Mouse (Mus musculus) urinary bladder, postnatal 36 days (tissue): Measurements from ENCODE around the gene Prcd.
"Not testable (repeated sequence)": the region's sequence is repeated elsewhere in the genome, so short reads cannot be mapped to it uniquely, and the experiment has no call there.

Source experiments
- DNase-seq, 2 experiments: peaks; one replicate each; pipeline ENCODE4 v3.0.0; 2022; ENCODE audit warnings: low spot score in 2 of 2, mixed read lengths in 1 of 2

Prcd gene

GRCm38 (mm10) chr11:116653234-116653633 lies at the start of gene Prcd:
Gene Prcd, plus strand, starts transcription at chr11:116653534.
- DNase-seq = no peak

- no peak for DNase-seq
Measured at GRCm38 (mm10) chr11:116604097-116604496, 49.2 kb upstream of the Prcd start.

- no peak for DNase-seq
Measured at GRCm38 (mm10) chr11:116607717-116608116, 45.6 kb upstream of the Prcd start.

DNA sequence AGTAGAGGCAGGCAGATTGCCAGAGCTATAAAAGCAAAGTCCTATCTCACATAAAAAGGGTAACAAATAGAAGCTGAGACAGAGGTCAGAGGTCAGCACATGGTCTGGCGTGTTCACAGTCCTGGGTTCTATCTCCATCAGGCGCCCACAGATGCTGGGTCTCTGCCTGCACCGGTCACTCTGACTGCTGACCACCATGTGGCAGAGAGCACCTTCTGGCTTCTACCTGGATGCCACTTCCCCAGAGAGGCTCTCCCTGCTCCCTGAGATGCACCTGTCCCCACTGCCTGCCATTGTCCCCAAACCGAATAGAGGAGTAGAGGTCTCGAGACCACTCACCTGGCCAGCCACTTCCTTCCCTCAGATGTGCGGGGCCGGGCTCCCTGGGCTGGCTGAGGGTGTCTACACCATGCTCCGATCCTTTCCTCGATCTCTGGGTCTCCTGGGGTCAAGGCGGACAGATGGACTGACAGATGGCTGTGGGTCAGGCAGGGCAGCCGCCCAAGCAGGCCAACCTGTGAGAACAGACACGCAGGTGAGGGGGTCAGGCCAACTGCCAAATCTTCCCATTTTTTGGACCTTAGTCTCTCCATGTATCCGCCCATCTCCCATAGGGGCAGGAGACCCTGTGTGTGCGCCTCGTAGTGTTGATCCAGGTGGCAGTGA lies 43.2 kb upstream of the Prcd start:
- no peak for DNase-seq

GRCm38 (mm10) chr11:116611168-116611567 lies 42.2 kb upstream of the Prcd start:
- not testable (repeated sequence) for DNase-seq

DNA sequence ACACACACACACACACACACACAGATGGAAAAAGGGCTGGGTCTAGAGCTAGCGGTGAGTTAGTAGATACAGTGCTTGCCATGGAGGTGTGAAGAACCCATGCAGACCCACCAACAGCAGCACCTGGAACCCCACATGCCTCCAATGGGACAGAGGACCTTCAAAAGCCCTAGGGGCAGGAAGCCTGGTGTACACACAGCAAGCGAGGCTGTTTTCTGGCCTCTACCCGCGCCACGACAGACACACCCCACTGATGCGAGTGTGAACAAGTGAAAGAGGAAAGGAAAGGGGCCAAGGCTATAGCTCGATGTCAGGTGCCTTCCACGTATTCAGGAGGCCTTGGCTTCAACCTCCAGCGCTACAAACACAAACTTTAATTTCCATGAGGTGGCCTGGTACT lies 41.5 kb upstream of the Prcd start:
- no peak for DNase-seq

DNA sequence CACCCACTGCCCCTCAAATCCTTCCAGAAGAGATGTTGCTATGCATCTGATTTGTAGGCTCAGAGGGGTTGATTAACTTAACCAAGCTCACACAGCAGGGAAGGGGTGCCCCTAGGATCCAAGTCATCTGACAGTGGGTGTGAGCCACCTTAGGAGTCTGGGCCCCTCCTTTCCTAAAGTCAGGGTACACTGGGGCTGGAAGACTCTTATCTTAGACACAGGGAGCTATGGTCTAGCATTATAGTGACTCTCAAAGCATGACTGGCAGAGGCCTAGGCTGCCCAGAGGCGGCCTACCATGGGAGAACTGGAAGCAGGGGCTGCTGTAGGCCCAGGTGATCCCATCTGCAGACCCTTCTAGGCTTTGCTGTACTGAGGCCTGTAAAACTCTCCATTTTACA lies 40.8 kb upstream of the Prcd start:
- DNase-seq = no peak

- DNase-seq = no peak
Measured at GRCm38 (mm10) chr11:116613234-116613633, 40.1 kb upstream of the Prcd start.

- DNase-seq = peak in 1 of 2 experiments; percentile 66
Measured at GRCm38 (mm10) chr11:116615735-116616437, 37.4 kb upstream of the Prcd start.

- no peak for DNase-seq
Measured at GRCm38 (mm10) chr11:116616438-116617118, 36.8 kb upstream of the Prcd start.

DNA sequence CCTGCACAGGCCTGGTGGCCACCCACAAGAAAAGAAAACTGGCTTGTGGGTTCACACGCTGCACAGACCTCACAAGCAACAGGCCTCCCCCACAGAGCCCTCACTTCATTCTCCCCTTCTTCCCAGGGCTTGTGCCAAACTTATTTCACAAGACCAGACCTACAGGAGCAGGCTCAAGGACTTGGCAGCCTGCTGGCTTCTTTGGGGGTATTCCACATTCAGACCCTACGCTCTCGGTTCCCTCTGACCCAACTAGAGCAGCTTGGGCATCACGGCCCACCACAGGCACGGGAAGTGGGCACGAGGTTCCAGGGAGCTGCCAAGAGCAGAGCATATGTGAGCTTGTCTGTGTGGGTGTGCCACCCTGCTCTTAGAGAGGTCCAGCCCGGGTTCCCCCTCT lies 35.7 kb upstream of the Prcd start:
- DNase-seq = peak in 1 of 2 experiments; percentile 43

DNA sequence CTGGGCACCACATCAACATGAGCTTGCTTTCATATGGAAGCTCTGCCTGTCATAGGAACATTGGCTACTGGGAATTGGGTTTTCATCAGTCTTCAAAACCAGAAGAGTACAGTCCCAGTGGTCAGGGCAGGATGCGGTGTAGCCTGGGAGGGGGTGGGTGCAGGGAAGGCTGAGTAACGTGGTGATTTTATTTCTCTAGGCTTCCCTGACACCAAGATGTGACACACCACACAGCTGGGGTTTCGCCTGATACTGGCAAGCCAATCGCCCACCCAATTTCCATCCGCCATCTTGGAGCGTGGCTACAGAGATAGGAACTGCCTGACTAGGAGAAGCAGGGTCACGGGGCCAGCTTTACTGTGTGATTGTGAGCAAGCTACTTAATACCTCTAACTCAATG lies 34.7 kb upstream of the Prcd start:
- no peak for DNase-seq

DNA sequence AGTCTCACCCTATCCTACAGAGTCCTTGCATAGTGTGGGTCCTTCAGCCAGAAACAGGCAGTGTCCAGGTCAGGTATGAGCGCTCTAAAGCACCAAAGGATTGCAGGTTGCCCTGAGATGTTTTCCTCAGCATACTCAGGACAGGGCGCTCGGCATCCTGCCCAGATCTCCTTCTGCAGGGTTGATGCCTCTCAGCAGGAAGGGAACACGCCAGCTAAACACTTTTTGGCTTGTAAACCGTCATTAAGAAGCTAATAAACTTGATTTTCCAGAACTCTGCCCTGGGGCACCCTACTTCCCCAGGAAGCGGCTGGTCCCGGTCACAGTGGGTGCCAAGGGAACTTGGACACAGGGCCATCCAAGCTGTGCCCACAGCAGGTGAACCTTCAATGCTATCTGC lies 34.2 kb upstream of the Prcd start:
- no peak for DNase-seq

GRCm38 (mm10) chr11:116619561-116619960 lies 33.8 kb upstream of the Prcd start:
- no peak for DNase-seq

DNA sequence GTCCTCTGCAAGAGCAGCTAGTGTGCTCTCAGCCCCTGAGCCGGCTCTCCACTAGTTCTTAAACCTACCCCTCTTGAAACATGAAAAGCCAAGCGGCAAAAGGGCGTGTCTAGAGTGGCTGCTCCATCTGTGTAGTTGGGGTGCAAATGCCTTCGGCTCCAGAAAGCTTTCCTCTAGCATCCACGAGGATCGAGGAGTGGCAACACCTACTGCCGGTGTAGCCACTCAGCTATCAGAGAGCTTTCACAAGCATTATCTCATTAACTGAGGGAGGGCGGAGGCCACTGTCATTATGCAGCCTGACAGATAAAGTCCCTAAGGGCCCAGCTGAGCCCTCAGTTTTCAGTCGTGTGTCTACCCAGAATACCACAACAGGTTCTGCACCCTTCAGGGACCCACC lies 33.3 kb upstream of the Prcd start:
- DNase-seq = no peak

DNA sequence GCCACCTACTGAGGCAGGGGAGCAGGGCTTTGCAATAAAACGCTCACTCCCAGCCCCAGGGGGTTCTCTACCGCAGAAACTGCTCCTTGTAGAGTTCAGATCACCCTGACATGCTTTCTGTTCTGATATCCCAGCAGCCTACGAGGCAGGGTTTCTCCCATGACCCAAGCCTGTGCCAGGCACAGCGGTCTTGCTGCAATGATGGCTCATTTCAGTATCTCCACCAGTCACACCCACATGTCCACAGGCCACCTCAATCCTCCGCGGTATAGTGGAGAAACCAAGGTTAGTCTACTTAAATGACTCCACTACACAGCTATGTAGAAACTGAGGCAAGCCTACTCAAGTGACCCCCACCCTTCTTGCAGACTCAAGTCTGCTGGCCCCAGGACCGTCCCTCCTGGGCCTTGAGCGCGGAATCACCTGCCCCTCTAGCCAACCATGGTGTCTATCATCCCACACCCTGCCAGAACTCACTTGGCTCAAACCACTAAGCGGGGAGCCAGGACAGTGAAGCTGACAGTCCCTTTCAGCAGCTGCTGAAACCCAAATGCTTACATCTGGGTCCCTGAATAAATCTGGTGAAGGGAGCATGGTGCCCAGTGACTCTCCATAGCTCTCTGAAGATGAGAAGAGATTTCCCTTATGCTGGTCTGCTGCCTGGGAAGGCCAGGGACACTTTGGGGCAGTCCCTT lies 32.6 kb upstream of the Prcd start:
- no peak for DNase-seq

GRCm38 (mm10) chr11:116621258-116621704 lies 32.1 kb upstream of the Prcd start:
- peak in 1 of 2 experiments; percentile 77 for DNase-seq

- DNase-seq = no peak
Measured at GRCm38 (mm10) chr11:116623281-116624124, 29.8 kb upstream of the Prcd start.

GRCm38 (mm10) chr11:116624131-116624832 lies 29.1 kb upstream of the Prcd start:
- DNase-seq = peak; percentile 88 to 90
